Mouse (Mus musculus) spleen, adult 2 months (tissue): Measurements from ENCODE around the gene St6gal1.

Experiments
- CTCF ChIP-seq: fragments of 200-500 bp; IDR thresholded peaks from 2 replicates; pipeline ENCODE4 v1.5.1; 2011; ENCODE audit warnings: mild to moderate bottlenecking, inconsistent platforms; ENCODE audit not compliant: insufficient read depth, insufficient read length, insufficient replicate concordance; ENCODE audit errors: extremely low read depth
- POLR2A ChIP-seq: fragments of 200-500 bp; IDR thresholded peaks from 2 replicates; pipeline ENCODE4 v1.6.1; 2011; ENCODE audit warnings: low read depth, low read length, inconsistent platforms

GRCm38 (mm10) chr16:23256638-23257037, 32.1 kb downstream of the St6gal1 start:
- TF ChIP-seq POLR2A: no peak
- TF ChIP-seq CTCF: no peak
